Mouse (Mus musculus) cerebellum, adult 9-10 months (tissue): Measurements from ENCODE around the gene Arl8a.

ENCODE experiments used
- DNase-seq: peaks from one replicate; pipeline ENCODE4 v3.0.0; 2022

The Arl8a gene

GRCm38 (mm10) chr1:135204196-135205126 is 57.8 kb downstream of the Arl8a start:
- no peak for DNase-seq

- DNase-seq = no peak
Observed at GRCm38 (mm10) chr1:135205257-135205656, 58.6 kb downstream of the Arl8a start.
